Mouse (Mus musculus) midbrain, embryonic 16.5 days (tissue): ENCODE measurements around the gene Hnrnpll. TPM values are rescaled to one million over a fixed set of nuclear protein-coding genes. Genes with fewer than 3 reads are reported as not detected.

Source experiments
- ATAC-seq: fragments of 200-750 bp; cut with Nextera tagmentation; 2 replicates; pipeline ENCODE4 v1.8.0; 2017; ENCODE audit warnings: moderate TSS enrichment
- H3K27ac ChIP-seq: fragments of 300-500 bp; sonication (generic); 2 replicates; pipeline ENCODE4 v1.5.1; 2014; ENCODE audit warnings: mild to moderate bottlenecking, low read length, mixed read lengths
- H3K27me3 ChIP-seq: fragments of 300-500 bp; sonication (generic); 2 replicates; pipeline ENCODE4 v1.6.1; 2014; ENCODE audit warnings: low read depth, low read length, mixed read lengths; ENCODE audit not compliant: control insufficient read depth, insufficient read depth
- H3K36me3 ChIP-seq: fragments of 300-500 bp; sonication (generic); 2 replicates; pipeline ENCODE4 v1.6.1; 2014; ENCODE audit warnings: mild to moderate bottlenecking, low read length, moderate library complexity, mixed read lengths; ENCODE audit not compliant: control insufficient read depth, insufficient read depth
- H3K4me1 ChIP-seq: fragments of 300-500 bp; sonication (generic); 2 replicates; pipeline ENCODE4 v1.6.1; 2014; ENCODE audit warnings: mild to moderate bottlenecking, low read length, mixed read lengths; ENCODE audit not compliant: control insufficient read depth, insufficient read depth
- H3K4me2 ChIP-seq: fragments of 300-500 bp; sonication (generic); 2 replicates; pipeline ENCODE4 v1.6.1; 2014; ENCODE audit warnings: mild to moderate bottlenecking, low read length, mixed read lengths
- H3K4me3 ChIP-seq: fragments of 300-500 bp; sonication (generic); 2 replicates; pipeline ENCODE4 v1.5.1; 2014; ENCODE audit warnings: low read depth, mild to moderate bottlenecking, low read length, moderate library complexity, mixed read lengths
- H3K9ac ChIP-seq: fragments of 300-500 bp; sonication (generic); 2 replicates; pipeline ENCODE4 v1.6.1; 2014; ENCODE audit warnings: low read depth, low read length, mixed read lengths
- H3K9me3 ChIP-seq: fragments of 300-500 bp; sonication (generic); replicated peaks from 2 replicates; pipeline ENCODE4 v1.6.1; 2014; ENCODE audit warnings: mild to moderate bottlenecking, low read length, mixed read lengths; ENCODE audit not compliant: control insufficient read depth, poor library complexity, severe bottlenecking
- WGBS: fragments of 180-500 bp; shearing (Covaris S2); extraction: QIAGEN DNeasy Blood & Tissue Kit; methylation state at CpG from one replicate; pipeline ENCODE4 v1.1.7; 2014; 5-methylcytosine and 5-hydroxymethylcytosine counted together
- polyA plus RNA-seq: library from polyadenylated mRNA; unstranded; fragments of >200 nt; fragmentation: Nextera tagmentation; extraction: Ambion mirVana; gene quantifications from 2 replicates; pipeline ENCODE4 v1.2.1, GENCODE M21; 2015

Gene Hnrnpll
- 53.9 and 59.2 TPM in 2 replicates for polyA plus RNA-seq

DNA sequence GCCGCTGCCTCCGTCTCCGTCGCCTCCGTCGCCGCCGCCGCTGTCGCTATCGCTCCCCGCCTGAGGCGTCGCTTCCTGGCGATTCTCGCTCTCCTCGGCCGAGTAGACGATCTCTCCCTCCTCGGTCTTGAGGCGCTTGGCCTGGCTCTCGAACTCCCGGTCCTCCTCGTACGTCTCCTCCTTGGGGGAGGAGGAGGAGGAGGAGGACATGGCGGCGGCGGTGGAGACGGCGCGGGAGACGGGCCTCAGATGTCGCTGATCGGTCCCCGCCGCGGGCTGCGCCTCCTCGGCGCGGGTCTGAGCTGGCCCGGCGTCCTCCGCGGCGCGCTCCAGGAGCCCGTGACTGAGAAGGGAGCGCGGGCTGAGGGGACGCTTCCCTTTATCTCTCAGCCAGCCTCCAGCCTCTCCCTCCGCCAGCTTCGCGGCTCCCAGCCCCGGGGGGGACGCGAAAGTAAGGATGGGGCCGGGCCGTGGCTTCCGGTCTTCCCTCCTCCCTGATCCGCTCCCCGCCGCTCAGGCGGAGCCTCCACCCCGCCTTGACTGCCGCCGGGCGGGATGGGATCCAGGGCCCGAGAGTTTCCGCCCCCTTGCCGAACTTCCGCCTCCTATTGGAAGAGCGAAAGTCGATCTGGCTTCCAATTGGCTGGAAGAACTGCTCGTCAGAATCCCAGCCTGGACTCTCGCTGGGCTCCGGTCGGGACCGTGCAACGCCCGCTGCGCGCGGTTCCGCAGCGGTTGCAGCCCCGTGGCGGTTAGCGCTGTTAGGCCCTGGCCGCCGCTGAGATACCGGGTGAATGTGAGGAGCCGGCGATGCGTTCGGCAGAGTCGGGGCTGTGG, at the start of gene Hnrnpll:
Hnrnpll (minus strand) TSS at position 552 of the 837 bp plus-strand sequence.
- under 1% methylated on average over 83 of the region's 97 CpGs for WGBS

DNA sequence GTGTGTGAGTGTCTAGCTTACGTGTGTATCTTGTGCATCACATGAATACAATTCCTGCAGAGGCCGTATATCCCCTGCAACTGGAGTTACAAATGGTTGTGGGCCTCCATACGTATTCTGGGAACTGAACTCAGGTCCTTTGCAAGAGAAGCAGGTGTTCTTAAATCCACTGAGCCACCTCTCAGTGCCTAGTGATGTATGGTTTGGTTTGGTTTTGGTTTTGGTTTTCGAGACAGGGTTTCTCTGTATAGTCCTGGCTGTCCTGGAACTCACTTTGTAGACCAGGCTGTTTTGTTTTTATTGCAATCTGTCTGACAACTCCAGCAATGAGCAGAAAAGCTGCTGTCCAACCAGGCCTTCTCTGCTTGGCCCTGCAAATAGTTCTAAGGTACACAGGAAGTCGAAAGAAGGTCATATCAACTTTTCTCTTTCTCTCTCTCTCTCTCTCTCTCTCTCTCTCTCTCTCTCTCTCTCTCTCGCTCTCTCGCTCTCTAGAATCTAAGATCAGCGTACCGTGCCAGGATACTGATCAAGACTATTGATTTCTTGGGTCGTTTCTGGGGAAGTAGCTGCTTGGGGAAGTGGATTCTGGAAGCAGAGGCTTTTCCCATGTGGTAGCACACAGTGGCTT, 43.3 kb upstream of the Hnrnpll start:
- Histone ChIP-seq H3K9me3 (no peaks in the 10 kb centered on the region; the same call in 1 of the 2 replicates), H3K27me3 (no peaks in the 10 kb centered on the region), H3K4me3 (no peak overlapping the region), H3K9ac (no peak overlapping the region), H3K36me3 (no peaks in the 10 kb centered on the region), H3K4me2 (no peak overlapping the region), H3K4me1 (no peaks in the 10 kb centered on the region), H3K27ac (no peak overlapping the region)
- WGBS = 83% methylated on average over 10 of the region's 10 CpGs
- ATAC-seq = no peak

More for the DNA sequence above, at the start of gene Hnrnpll:
- peak within 1 kb of the TSS; percentile 99 for H3K9ac ChIP-seq
- H3K36me3 ChIP-seq = no peaks in the 10 kb centered on the region
- no peaks in the 10 kb centered on the region for H3K9me3 ChIP-seq
- no peaks in the 10 kb centered on the region for H3K27me3 ChIP-seq
- H3K4me1 ChIP-seq = peaks cover 33% of the 10 kb centered on the region
- peak within 1 kb of the TSS; percentile 88 for H3K4me2 ChIP-seq
- peak; percentile 98 for ATAC-seq
- peak within 1 kb of the TSS; percentile 93 for H3K4me3 ChIP-seq
- peak within 1 kb of the TSS; percentile 100 for H3K27ac ChIP-seq

- peaks cover 23% of the 10 kb centered on the region for H3K4me1 ChIP-seq
- no peaks in the 10 kb centered on the region for H3K27me3 ChIP-seq
- no peak overlapping the region for H3K4me2 ChIP-seq
- no peak overlapping the region for H3K27ac ChIP-seq
- H3K9me3 ChIP-seq = no peaks in the 10 kb centered on the region
- no peak overlapping the region for H3K4me3 ChIP-seq
- WGBS = 82% methylated on average over 6 of the region's 6 CpGs
- no peak for ATAC-seq
- H3K36me3 ChIP-seq = no peaks in the 10 kb centered on the region
- H3K9ac ChIP-seq = no peak overlapping the region
Measured at GRCm38 (mm10) chr17:80099823-80100222, 37.7 kb upstream of the Hnrnpll start.

DNA sequence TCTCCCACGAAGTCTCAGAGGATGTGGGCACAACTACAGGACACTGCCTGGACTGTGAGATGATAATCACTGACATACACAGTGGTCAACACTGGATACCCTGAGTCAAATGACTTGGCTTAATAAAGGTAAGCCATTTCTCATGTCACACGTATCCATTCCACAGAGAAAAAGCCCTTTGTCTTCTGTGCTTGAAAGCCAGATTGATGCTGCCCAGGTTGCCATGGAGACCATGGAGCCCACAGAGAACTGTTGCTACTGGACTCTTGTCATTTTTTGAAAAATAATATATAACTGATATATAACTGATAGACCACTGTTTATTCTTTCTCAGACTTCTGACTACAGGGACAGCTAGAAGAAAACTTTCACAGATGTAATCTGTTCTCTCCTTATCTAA, 35.1 kb upstream of the Hnrnpll start:
- WGBS = 27% methylated on average over 2 of the region's 2 CpGs
- Histone ChIP-seq H3K4me1 (peaks cover 23% of the 10 kb centered on the region), H3K4me3 (no peak overlapping the region), H3K36me3 (no peaks in the 10 kb centered on the region), H3K4me2 (no peak overlapping the region), H3K9ac (no peak overlapping the region), H3K27ac (no peak overlapping the region), H3K9me3 (no peaks in the 10 kb centered on the region), H3K27me3 (no peaks in the 10 kb centered on the region)
- ATAC-seq = peak; percentile 34; the same call in 1 of the 2 replicates

- Histone ChIP-seq H3K4me3 (no peak overlapping the region), H3K9ac (no peak overlapping the region), H3K4me2 (no peak overlapping the region), H3K27ac (no peak overlapping the region), H3K36me3 (no peaks in the 10 kb centered on the region), H3K27me3 (no peaks in the 10 kb centered on the region), H3K9me3 (no peaks in the 10 kb centered on the region), H3K4me1 (peaks cover 23% of the 10 kb centered on the region)
- ATAC-seq = no peak
- WGBS = 89% methylated on average over 8 of the region's 8 CpGs
Measured at GRCm38 (mm10) chr17:80096720-80097114, 34.6 kb upstream of the Hnrnpll start.

GRCm38 (mm10) chr17:80096043-80096719, 34.0 kb upstream of the Hnrnpll start:
- ATAC-seq = peak; percentile 89
- Histone ChIP-seq H3K27ac (peak overlapping the region; percentile 34; the same call in 1 of the 2 replicates), H3K4me2 (peak overlapping the region; percentile 56), H3K9ac (0 out of 2 replicates have a peak overlapping the region, but pooled peaks have one; percentile 20), H3K36me3 (no peaks in the 10 kb centered on the region), H3K4me1 (peaks cover 23% of the 10 kb centered on the region), H3K4me3 (peak overlapping the region; percentile 24; the same call in 1 of the 2 replicates), H3K9me3 (no peaks in the 10 kb centered on the region), H3K27me3 (no peaks in the 10 kb centered on the region)
- 12% methylated on average over 20 of the region's 20 CpGs for whole genome bisulfite sequencing

DNA sequence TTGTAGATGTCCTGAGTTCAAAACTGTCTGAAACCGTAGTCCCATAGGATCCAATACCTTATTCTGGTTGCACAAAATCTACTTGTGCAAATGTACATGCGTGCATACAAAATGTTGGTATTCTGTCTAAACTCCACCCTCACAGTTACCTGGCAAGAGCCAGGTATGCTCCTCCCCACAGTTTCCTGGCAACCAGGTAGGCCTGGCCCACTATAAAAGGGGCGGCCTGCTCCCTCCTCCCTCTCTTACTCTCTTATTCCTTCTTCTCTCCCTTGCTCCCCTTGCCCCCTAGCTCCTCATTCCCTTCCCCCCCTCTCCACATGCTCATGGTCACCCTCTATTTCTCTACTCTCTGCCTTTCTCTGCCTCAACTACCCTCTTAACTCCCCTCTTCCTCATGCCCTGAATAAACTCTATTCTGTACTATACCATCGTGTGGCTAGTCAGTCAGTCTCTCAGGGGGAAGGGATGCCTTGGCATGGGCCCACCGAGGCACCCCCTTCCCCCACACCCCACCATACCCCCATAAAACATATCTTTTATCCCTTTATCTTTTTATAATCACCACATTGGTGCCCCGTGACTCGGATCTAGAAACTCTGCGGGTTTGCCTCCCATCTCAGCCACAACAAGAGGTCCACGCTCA, 33.2 kb upstream of the Hnrnpll start:
- Histone ChIP-seq H3K4me2 (peak overlapping the region; percentile 56), H3K4me3 (no peak overlapping the region), H3K9ac (no peak overlapping the region)

GRCm38 (mm10) chr17:80091879-80092549, 29.9 kb upstream of the Hnrnpll start:
- Histone ChIP-seq H3K4me1 (peaks cover 17% of the 10 kb centered on the region), H3K9me3 (no peaks in the 10 kb centered on the region), H3K4me3 (no peak overlapping the region), H3K9ac (no peak overlapping the region), H3K36me3 (no peaks in the 10 kb centered on the region), H3K4me2 (no peak overlapping the region), H3K27ac (no peak overlapping the region), H3K27me3 (no peaks in the 10 kb centered on the region)
- ATAC-seq = no peak
- 53% methylated on average over 6 of the region's 6 CpGs for WGBS

More for the DNA sequence above, 33.2 kb upstream of the Hnrnpll start:
- no peaks in the 10 kb centered on the region for H3K36me3 ChIP-seq
- 80% methylated on average over 9 of the region's 9 CpGs for WGBS
- peak; percentile 54; the same call in 1 of the 2 replicates for ATAC-seq
- H3K4me1 ChIP-seq = peaks cover 23% of the 10 kb centered on the region
- no peaks in the 10 kb centered on the region for H3K9me3 ChIP-seq
- no peaks in the 10 kb centered on the region for H3K27me3 ChIP-seq
- H3K27ac ChIP-seq = no peak overlapping the region
